Mouse (Mus musculus) forebrain, embryonic 11.5 days (tissue): ENCODE measurements around the gene Cyp2d22. TPM values are rescaled to one million over a fixed set of nuclear protein-coding genes. Genes with fewer than 3 reads are reported as not detected.

Source experiments
- ATAC-seq: fragments of 200-750 bp; cut with Nextera tagmentation; replicated peaks from 2 replicates; pipeline ENCODE4 v1.8.0; 2017; ENCODE audit warnings: moderate TSS enrichment; ENCODE audit not compliant: low FRiP score
- DNase-seq: peaks from one replicate; pipeline ENCODE4 v3.0.0-alpha.2; 2017; ENCODE audit warnings: low spot score
- H3K27ac ChIP-seq: fragments of 300-500 bp; sonication (generic); 2 replicates; pipeline ENCODE4 v1.5.1; 2014; ENCODE audit warnings: low read depth, low read length
- H3K27me3 ChIP-seq: fragments of 300-500 bp; sonication (generic); 2 replicates; pipeline ENCODE4 v1.6.1; 2014; ENCODE audit warnings: mild to moderate bottlenecking, low read length, mixed read lengths; ENCODE audit not compliant: control insufficient read depth, insufficient read depth
- H3K36me3 ChIP-seq: fragments of 300-500 bp; sonication (generic); 2 replicates; pipeline ENCODE4 v1.6.1; 2014; ENCODE audit warnings: mild to moderate bottlenecking, low read length, moderate library complexity, mixed read lengths; ENCODE audit not compliant: control insufficient read depth, insufficient read depth
- H3K4me1 ChIP-seq: fragments of 300-500 bp; sonication (generic); replicated peaks from 2 replicates; pipeline ENCODE4 v1.6.1; 2014; ENCODE audit warnings: low read length, mixed read lengths; ENCODE audit not compliant: control insufficient read depth, insufficient read depth
- H3K4me2 ChIP-seq: fragments of 300-500 bp; sonication (generic); 2 replicates; pipeline ENCODE4 v1.6.1; 2014; ENCODE audit warnings: low read depth, mild to moderate bottlenecking, low read length, moderate library complexity, mixed read lengths; ENCODE audit not compliant: severe bottlenecking
- H3K4me3 ChIP-seq: fragments of 300-500 bp; sonication (generic); 2 replicates; pipeline ENCODE4 v1.5.1; 2014; ENCODE audit warnings: low read depth, low read length
- H3K9ac ChIP-seq: fragments of 300-500 bp; sonication (generic); 2 replicates; pipeline ENCODE4 v1.6.1; 2014; ENCODE audit warnings: low read length
- H3K9me3 ChIP-seq: fragments of 300-500 bp; sonication (generic); 2 replicates; pipeline ENCODE4 v1.6.1; 2016; ENCODE audit warnings: low read length, mixed read lengths; ENCODE audit not compliant: control insufficient read depth
- WGBS: fragments of 180-500 bp; shearing (Covaris S2); extraction: QIAGEN DNeasy Blood & Tissue Kit; methylation state at CpG from one replicate; pipeline ENCODE4 v1.1.7; 2014; 5-methylcytosine and 5-hydroxymethylcytosine counted together
- polyA plus RNA-seq: library from polyadenylated mRNA; unstranded; fragments of >200 nt; fragmentation: Nextera tagmentation; extraction: Ambion mirVana; gene quantifications from 2 replicates; pipeline ENCODE4 v1.2.1, GENCODE M21; 2014

Gene Cyp2d22
- polyA plus RNA-seq, 1 experiment from 2014 or later: 3.6 TPM

DNA sequence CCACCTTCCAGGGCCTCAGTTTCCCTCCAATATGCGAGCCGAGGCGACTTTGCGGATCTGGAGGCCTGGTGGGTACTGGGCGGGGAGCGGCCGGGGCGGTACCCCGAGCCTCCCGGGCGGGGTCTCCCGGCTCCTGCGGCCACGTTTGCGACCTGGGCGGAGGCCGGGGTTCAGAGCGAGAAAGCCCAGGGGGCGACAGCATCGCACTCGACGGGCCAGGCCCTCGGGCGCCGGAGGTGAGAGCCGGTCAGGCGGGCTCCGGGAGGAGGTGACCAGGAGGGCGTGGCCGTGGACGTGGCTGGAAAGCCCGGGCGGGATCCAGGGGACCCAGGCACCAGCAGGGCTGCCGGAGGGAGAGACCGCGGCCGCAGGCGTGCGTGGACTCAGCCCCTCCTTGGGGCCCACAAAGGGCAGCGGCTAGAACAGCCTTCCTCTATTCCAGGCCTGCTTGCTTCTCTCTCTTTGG, 39.0 kb downstream of the Cyp2d22 start:
- H3K27me3 ChIP-seq: peaks cover 9% of the 10 kb centered on the region; the same call in 1 of the 2 replicates
- H3K9ac ChIP-seq: peak overlapping the region; percentile 60
- ATAC-seq (no peak), DNase-seq (peak; percentile 77)
- H3K27ac ChIP-seq: peak overlapping the region; percentile 32; the same call in 1 of the 2 replicates
- 3% methylated on average over 40 of the region's 40 CpGs for WGBS
- H3K36me3 ChIP-seq: no peaks in the 10 kb centered on the region
- peak overlapping the region; percentile 47 for H3K4me2 ChIP-seq
- H3K4me3 ChIP-seq: peak overlapping the region; percentile 30
- peaks cover 11% of the 10 kb centered on the region; the same call in 1 of the 2 replicates for H3K4me1 ChIP-seq
- no peaks in the 10 kb centered on the region for H3K9me3 ChIP-seq

DNA sequence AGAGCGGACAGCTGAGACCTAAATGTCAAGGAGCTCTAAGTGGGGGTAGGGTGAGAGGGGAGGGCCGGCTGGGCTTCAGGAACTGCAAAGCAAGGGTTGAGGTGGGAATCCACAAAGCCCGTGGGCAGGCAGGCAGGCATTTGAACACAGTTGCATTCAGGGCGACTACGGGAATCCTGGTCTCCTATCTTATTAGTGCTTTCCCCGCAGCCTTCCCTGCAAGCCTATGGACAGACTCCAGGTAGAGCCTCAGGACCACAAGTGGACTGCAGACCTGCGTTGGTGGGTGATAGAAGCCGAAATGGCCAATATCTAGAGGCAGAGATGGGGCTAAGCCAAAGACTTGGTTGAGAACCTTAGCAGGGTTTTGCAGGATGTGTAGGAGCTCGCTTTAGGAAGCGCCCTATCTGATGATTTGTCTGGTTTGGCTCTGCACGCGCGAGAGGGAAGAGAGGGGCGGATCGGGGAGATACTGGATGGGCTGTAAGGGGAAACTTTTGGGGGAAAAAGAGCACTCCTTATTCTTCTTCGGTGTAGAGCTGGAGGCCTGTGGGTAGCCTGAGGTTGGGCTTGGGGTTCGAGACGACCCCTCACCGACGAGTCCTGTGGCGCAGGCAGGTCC, 39.5 kb downstream of the Cyp2d22 start:
- peaks cover 11% of the 10 kb centered on the region; the same call in 1 of the 2 replicates for H3K4me1 ChIP-seq
- H3K4me3 ChIP-seq: peak overlapping the region; percentile 30
- H3K9ac ChIP-seq: peak overlapping the region; percentile 60
- H3K36me3 ChIP-seq: no peaks in the 10 kb centered on the region
- peaks cover 9% of the 10 kb centered on the region; the same call in 1 of the 2 replicates for H3K27me3 ChIP-seq
- no peak overlapping the region for H3K27ac ChIP-seq
- peak overlapping the region; percentile 47 for H3K4me2 ChIP-seq
- H3K9me3 ChIP-seq: no peaks in the 10 kb centered on the region
- 39% methylated on average over 21 of the region's 21 CpGs for WGBS
- no peak for ATAC-seq
- DNase-seq: no peak

DNA sequence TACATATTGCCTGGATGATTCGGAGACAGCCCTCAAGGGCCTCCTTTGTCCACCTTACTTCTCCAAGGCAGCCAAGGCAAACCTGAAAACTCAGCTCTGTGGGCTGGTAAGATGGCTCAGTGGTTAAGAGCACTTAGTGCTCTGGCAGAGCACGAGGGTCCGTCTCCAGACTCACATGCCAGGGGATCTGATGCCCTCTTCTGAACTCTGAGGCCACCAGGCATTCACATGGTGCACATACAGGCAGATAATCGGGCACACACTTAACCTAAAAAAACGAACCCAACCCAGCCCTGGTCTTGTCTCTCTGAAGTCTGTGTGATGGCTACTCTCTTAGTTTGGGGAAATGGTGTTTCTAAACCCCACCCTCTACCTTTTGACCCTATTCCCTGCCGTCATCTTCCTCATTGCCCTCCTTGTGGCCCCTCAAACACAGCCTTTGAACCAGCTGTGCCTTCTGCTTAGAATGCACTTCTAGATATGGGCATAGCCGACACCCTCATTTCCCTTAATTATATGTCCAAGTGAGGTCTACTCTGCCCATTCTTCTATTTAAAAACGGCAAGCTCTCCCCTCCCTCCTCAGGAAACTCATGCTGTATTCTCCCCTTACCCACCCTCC, 40.3 kb downstream of the Cyp2d22 start:
- Histone ChIP-seq H3K27ac (no peak overlapping the region), H3K4me1 (peaks cover 11% of the 10 kb centered on the region; the same call in 1 of the 2 replicates), H3K4me2 (no peak overlapping the region), H3K4me3 (no peak overlapping the region), H3K9me3 (no peaks in the 10 kb centered on the region), H3K36me3 (no peaks in the 10 kb centered on the region), H3K9ac (no peak overlapping the region), H3K27me3 (peaks cover 9% of the 10 kb centered on the region; the same call in 1 of the 2 replicates)
- DNase-seq (no peak), ATAC-seq (no peak)
- 77% methylated on average over 8 of the region's 8 CpGs for WGBS

DNA sequence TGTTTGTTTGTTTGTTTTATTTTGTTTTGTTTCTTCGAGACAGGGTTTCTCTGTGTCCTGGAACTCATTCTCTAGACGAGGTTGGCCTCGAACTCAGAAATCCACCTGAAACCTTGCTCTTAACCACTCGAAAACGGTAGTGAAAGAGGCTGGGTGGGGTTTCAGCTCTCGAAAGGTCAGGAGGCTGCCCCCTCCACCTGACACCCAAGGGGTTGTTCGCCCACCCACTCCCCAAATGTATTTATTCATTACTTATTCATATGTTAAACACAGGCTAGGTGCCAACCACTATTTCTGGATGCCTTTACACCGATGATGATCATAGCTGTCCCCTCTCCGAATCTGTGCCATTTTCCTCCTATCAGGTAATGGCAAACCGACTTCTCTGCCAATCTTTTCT, 40.9 kb downstream of the Cyp2d22 start:
- H3K4me2 ChIP-seq: peak overlapping the region; percentile 71
- DNase-seq (no peak), ATAC-seq (no peak)
- H3K4me1 ChIP-seq: peaks cover 11% of the 10 kb centered on the region; the same call in 1 of the 2 replicates
- H3K27ac ChIP-seq: no peak overlapping the region
- 58% methylated on average over 10 of the region's 10 CpGs for WGBS
- H3K9ac ChIP-seq: peak overlapping the region; percentile 55; the same call in 1 of the 2 replicates
- H3K27me3 ChIP-seq: peaks cover 9% of the 10 kb centered on the region; the same call in 1 of the 2 replicates
- no peaks in the 10 kb centered on the region for H3K9me3 ChIP-seq
- peak overlapping the region; percentile 44 for H3K4me3 ChIP-seq
- H3K36me3 ChIP-seq: no peaks in the 10 kb centered on the region

DNA sequence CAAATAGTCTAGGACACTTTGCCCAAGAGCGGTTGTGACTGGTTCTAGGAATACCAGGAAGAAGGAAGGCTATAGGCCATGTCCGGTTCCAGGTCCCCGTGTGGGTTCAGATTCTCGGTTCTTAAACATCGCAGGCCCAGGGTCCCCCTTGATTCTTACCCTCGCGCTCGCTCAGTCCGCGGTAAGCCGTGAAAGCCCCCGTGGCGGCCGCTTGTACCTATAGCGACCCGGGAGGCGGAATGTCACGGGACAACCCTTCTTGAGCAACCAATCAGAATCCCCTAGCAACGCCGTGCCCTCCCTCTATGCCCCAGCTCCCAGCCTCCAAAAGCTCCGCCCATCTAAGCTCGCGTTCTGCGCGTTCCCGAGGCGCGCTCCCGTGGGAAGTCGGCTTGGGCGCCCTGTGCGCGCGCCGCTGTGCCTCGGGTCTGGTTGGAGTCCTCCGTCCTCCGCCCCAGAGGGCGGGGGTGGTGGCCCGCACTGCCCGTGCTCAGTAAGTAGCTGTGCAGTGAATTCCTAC, 41.4 kb downstream of the Cyp2d22 start, which contains the start of the genes Naga, Pheta2 and Smdt1:
Gene Naga, minus strand, starts transcription at position 333 of the 520 bp plus-strand sequence.
Gene Pheta2, plus strand, starts transcription at position 350 of the 520 bp plus-strand sequence.
Gene Smdt1, plus strand, starts transcription at position 367 of the 520 bp plus-strand sequence.
- Histone ChIP-seq H3K27me3 (peaks cover 9% of the 10 kb centered on the region; the same call in 1 of the 2 replicates), H3K4me3 (peak within 1 kb of the TSS; percentile 44), H3K36me3 (no peaks in the 10 kb centered on the region), H3K4me1 (peaks cover 11% of the 10 kb centered on the region; the same call in 1 of the 2 replicates), H3K9ac (peak within 1 kb of the TSS; percentile 55), H3K27ac (no peak within 1 kb of the TSS), H3K4me2 (peak within 1 kb of the TSS; percentile 71), H3K9me3 (no peaks in the 10 kb centered on the region)
- ATAC-seq (peak; percentile 92), DNase-seq (peak; percentile 97)
- under 1% methylated on average over 41 of the region's 41 CpGs for WGBS

DNA sequence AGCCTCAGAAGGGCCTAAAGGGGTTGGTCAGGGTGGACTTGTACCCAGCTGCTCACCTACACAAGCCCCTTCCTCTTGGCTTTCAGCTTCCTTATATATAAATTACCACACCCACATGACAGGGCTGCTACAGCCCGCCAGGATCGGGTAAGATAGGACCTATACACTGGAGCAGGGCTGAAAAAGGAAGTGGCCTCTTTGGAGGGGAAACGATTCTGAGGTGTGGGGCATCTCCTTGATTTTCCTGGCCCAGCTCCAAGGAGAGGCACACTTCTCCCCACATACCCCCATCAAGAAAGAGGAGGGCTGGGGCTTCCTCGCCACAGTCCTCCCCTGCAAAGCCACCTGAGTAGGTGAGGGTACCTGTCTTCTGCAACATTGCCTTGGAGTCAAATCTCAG, 42.2 kb downstream of the Cyp2d22 start:
- Histone ChIP-seq H3K4me1 (peaks cover 11% of the 10 kb centered on the region; the same call in 1 of the 2 replicates), H3K9ac (peak overlapping the region; percentile 55), H3K36me3 (no peaks in the 10 kb centered on the region), H3K4me3 (peak overlapping the region; percentile 44), H3K9me3 (no peaks in the 10 kb centered on the region), H3K27me3 (peaks cover 9% of the 10 kb centered on the region; the same call in 1 of the 2 replicates), H3K4me2 (peak overlapping the region; percentile 71), H3K27ac (no peak overlapping the region)
- ATAC-seq (no peak), DNase-seq (no peak)
- WGBS: 52% methylated on average over 4 of the region's 4 CpGs

DNA sequence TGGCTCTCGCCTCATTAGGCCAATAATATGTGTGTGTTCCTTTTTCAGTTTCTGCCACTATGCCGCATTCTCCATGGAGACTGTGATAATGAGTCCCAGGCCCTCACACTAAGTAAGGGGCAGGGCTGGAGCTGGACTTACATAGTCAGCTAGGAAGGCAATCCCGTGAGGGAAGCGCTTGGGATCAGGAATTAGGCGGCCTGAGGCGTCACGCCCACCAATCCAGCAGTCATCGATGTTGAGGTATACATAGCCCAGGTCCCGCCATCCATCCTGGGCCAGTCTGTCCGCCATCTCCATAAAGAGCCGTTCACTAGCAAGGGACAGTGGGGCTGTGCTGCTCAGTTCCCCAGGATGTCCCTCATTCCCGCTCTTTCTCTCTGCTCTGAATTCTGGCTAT, 43.4 kb downstream of the Cyp2d22 start:
- Histone ChIP-seq H3K4me2 (no peak overlapping the region), H3K27ac (no peak overlapping the region), H3K27me3 (peaks cover 9% of the 10 kb centered on the region; the same call in 1 of the 2 replicates), H3K36me3 (no peaks in the 10 kb centered on the region), H3K4me1 (peaks cover 11% of the 10 kb centered on the region; the same call in 1 of the 2 replicates), H3K4me3 (no peak overlapping the region), H3K9me3 (no peaks in the 10 kb centered on the region), H3K9ac (no peak overlapping the region)
- 77% methylated on average over 12 of the region's 12 CpGs for WGBS
- ATAC-seq (no peak), DNase-seq (no peak)

DNA sequence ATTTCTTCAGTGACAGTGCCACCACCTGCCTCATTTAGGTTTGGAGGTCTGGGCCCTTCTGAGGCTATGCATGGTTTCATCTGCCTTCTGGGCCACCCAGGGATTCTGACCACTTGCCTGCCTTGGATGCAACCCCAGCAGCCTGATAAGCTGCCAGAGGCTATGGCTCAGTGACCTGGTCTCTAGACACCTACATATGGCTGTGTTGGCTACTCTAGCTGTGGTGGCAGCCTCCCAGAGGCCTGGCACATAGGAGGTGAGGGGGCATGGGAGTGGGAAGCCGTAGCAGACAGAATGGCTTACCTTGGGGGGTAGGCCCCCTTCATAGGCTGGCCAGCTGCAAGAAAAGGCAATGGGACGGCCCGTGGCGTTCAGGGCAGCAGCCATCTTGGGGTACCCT, 44.9 kb downstream of the Cyp2d22 start:
- Histone ChIP-seq H3K4me2 (no peak overlapping the region), H3K4me3 (no peak overlapping the region), H3K36me3 (no peaks in the 10 kb centered on the region), H3K4me1 (peaks cover 7% of the 10 kb centered on the region; the same call in 1 of the 2 replicates), H3K9ac (no peak overlapping the region), H3K27me3 (peaks cover 4% of the 10 kb centered on the region; the same call in 1 of the 2 replicates), H3K27ac (no peak overlapping the region), H3K9me3 (no peaks in the 10 kb centered on the region)
- no peak for ATAC-seq
- DNase-seq: no peak
- WGBS: 96% methylated on average over 4 of the region's 4 CpGs
